Mouse (Mus musculus) stomach, postnatal 0 days (tissue): ENCODE results near the gene Grm3. TPM values are rescaled to one million over a fixed set of nuclear protein-coding genes. Genes with fewer than 3 reads are reported as not detected.

Source experiments
- ATAC-seq: fragments of 200-750 bp; cut with Nextera tagmentation; 2 replicates; pipeline ENCODE4 v1.8.0; 2017; ENCODE audit not compliant: low FRiP score, low TSS enrichment
- DNase-seq: peaks from one replicate; pipeline ENCODE4 v3.0.0-alpha.2; 2016; ENCODE audit warnings: low spot score
- H3K27ac ChIP-seq: fragments of 300-500 bp; sonication (generic); replicated peaks from 2 replicates; pipeline ENCODE4 v1.5.1; 2014; ENCODE audit warnings: mild to moderate bottlenecking, control low read depth
- H3K27me3 ChIP-seq: fragments of 300-500 bp; sonication (generic); 2 replicates; pipeline ENCODE4 v1.6.1; 2014; ENCODE audit warnings: low read length; ENCODE audit not compliant: control insufficient read depth, insufficient read depth
- H3K36me3 ChIP-seq: fragments of 300-500 bp; sonication (generic); 2 replicates; pipeline ENCODE4 v1.6.1; 2014; ENCODE audit warnings: low read length, mixed read lengths; ENCODE audit not compliant: control insufficient read depth, insufficient read depth
- H3K4me1 ChIP-seq: fragments of 300-500 bp; sonication (generic); replicated peaks from 2 replicates; pipeline ENCODE4 v1.6.1; 2014; ENCODE audit warnings: antibody characterized with exemption; ENCODE audit not compliant: control insufficient read depth, insufficient read depth
- H3K4me2 ChIP-seq: fragments of 300-500 bp; sonication (generic); replicated peaks from 2 replicates; pipeline ENCODE4 v1.6.1; 2014; ENCODE audit warnings: low read depth, mild to moderate bottlenecking, control low read depth, moderate library complexity
- H3K4me3 ChIP-seq: fragments of 300-500 bp; sonication (generic); 2 replicates; pipeline ENCODE4 v1.5.1; 2014; ENCODE audit warnings: low read depth, low read length, control low read depth
- H3K9ac ChIP-seq: fragments of 300-500 bp; sonication (generic); 2 replicates; pipeline ENCODE4 v1.6.1; 2014; ENCODE audit warnings: mild to moderate bottlenecking, low read length, control low read depth, mixed read lengths
- H3K9me3 ChIP-seq: fragments of 300-500 bp; sonication (generic); 2 replicates; pipeline ENCODE4 v1.6.1; 2016; ENCODE audit warnings: low read length; ENCODE audit not compliant: control insufficient read depth
- CTCF ChIP-seq: IDR thresholded peaks from 2 replicates; pipeline ENCODE4 v1.5.1; 2016; ENCODE audit warnings: antibody characterized with exemption, low read depth, mild to moderate bottlenecking, moderate library complexity
- EP300 ChIP-seq: optimal IDR thresholded peaks from 2 replicates; pipeline ENCODE3; 2016; ENCODE audit warnings: antibody characterized with exemption
- WGBS: fragments of 180-500 bp; shearing (Covaris S2); extraction: QIAGEN DNeasy Blood & Tissue Kit; methylation state at CpG from one replicate; pipeline ENCODE4 v1.1.7; 2014; 5-methylcytosine and 5-hydroxymethylcytosine counted together
- polyA plus RNA-seq: library from polyadenylated mRNA; unstranded; fragments of >200 nt; fragmentation: Nextera tagmentation; extraction: Ambion mirVana; gene quantifications from 2 replicates; pipeline ENCODE4 v1.2.1, GENCODE M21; 2015

Grm3 gene
- polyA plus RNA-seq, 1 experiment from 2014 or later: 0.59 TPM

GRCm38 (mm10) chr5:9690599-9691242, 34.2 kb downstream of the Grm3 start:
- no peak overlapping the region for H3K9ac ChIP-seq
- H3K4me2 ChIP-seq: no peak overlapping the region
- DNase-seq (no peak), ATAC-seq (no peak)
- no peak overlapping the region for H3K27ac ChIP-seq
- H3K27me3 ChIP-seq: no peaks in the 10 kb centered on the region
- H3K4me1 ChIP-seq: no peaks in the 10 kb centered on the region
- H3K4me3 ChIP-seq: no peak overlapping the region
- H3K9me3 ChIP-seq: no peaks in the 10 kb centered on the region
- TF ChIP-seq EP300 (no peak), CTCF (no peak)
- no peaks in the 10 kb centered on the region for H3K36me3 ChIP-seq
- 54% methylated on average over 3 of the region's 3 CpGs for WGBS

DNA sequence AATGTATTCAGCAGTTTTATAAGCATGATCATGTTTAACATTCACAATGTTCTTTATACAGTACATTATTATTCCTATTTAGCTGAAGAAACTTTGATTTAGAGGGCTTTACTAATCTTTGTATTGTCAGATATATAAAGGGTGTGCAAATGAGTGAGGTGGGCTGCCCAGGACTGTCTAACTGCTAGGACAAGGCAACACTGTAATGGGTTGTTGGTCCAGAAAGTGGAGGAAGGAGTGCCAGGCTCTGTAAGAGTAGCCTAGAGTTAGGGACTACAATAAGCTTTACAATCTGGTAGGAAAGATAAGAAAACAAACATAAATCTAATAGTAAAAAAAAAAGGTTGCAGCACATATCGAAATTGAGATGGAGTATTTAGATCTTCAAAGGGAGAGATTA, 34.8 kb downstream of the Grm3 start:
- Histone ChIP-seq H3K36me3 (no peaks in the 10 kb centered on the region), H3K4me2 (no peak overlapping the region), H3K4me1 (no peaks in the 10 kb centered on the region), H3K9ac (no peak overlapping the region), H3K9me3 (no peaks in the 10 kb centered on the region), H3K27ac (no peak overlapping the region), H3K4me3 (no peak overlapping the region), H3K27me3 (no peaks in the 10 kb centered on the region)
- ATAC-seq (no peak), DNase-seq (no peak)
- WGBS: 13% methylated on average over 1 of the region's 1 CpGs
- TF ChIP-seq CTCF (no peak), EP300 (no peak)

DNA sequence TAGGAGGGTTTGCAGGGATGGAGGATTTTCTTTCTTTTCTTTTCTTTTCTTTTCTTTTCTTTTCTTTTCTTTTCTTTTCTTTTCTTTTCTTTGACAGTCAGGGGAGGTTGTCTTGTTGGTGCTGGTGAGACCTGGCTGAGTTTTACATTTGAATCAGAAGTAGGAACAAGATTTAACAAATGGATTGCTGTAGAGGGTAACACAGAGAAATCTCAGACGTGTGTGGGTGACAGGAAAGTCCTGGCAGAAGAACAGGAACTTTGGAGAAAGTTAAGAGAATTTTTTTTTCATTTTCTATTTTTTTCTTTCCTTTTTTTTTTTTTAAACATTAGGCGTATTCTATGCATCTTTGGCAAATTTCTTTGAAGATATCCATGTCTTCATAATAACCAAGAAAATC, 41.8 kb downstream of the Grm3 start:
- no peak overlapping the region for H3K4me2 ChIP-seq
- H3K36me3 ChIP-seq: no peaks in the 10 kb centered on the region
- 47% methylated on average over 2 of the region's 2 CpGs for WGBS
- no peaks in the 10 kb centered on the region for H3K27me3 ChIP-seq
- TF ChIP-seq CTCF (no peak), EP300 (no peak)
- no peak for DNase-seq
- no peaks in the 10 kb centered on the region for H3K9me3 ChIP-seq
- ATAC-seq: no peak
- H3K4me1 ChIP-seq: no peaks in the 10 kb centered on the region
- H3K9ac ChIP-seq: no peak overlapping the region
- no peak overlapping the region for H3K27ac ChIP-seq
- H3K4me3 ChIP-seq: no peak overlapping the region

- Histone ChIP-seq H3K36me3 (no peaks in the 10 kb centered on the region), H3K27me3 (no peaks in the 10 kb centered on the region), H3K27ac (no peak overlapping the region), H3K9me3 (no peaks in the 10 kb centered on the region), H3K4me1 (no peaks in the 10 kb centered on the region), H3K4me2 (no peak overlapping the region), H3K9ac (no peak overlapping the region), H3K4me3 (no peak overlapping the region)
- TF ChIP-seq CTCF (no peak), EP300 (no peak)
- ATAC-seq (no peak), DNase-seq (no peak)
- WGBS: 66% methylated on average over 1 of the region's 1 CpGs
Observed at GRCm38 (mm10) chr5:9669002-9669401, 56.0 kb downstream of the Grm3 start.

DNA sequence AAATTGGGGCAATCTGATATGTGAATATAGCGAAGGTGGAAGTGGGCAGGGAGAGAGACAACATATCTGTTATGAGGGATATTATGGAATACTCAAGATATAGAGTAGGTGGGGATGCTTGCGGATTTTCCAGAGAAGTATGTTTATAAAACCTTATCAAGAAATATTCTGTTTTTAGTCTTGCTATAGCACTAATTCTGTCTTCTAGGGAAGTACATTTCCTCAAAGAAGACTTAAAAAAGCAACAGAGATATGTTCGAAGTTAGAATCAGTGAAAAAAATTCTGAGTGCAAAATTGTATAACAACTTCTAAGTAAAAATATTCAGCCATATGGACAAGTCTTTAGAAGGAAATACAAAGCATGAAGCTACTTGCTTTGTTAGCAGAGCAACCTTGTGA, 61.6 kb downstream of the Grm3 start:
- DNase-seq: no peak
- no peaks in the 10 kb centered on the region for H3K27me3 ChIP-seq
- H3K4me3 ChIP-seq: no peak overlapping the region
- no peaks in the 10 kb centered on the region for H3K4me1 ChIP-seq
- no peak overlapping the region for H3K4me2 ChIP-seq
- H3K36me3 ChIP-seq: no peaks in the 10 kb centered on the region
- no peak for TF ChIP-seq EP300
- no peak for TF ChIP-seq CTCF
- H3K9ac ChIP-seq: no peak overlapping the region
- H3K9me3 ChIP-seq: no peaks in the 10 kb centered on the region
- no peak overlapping the region for H3K27ac ChIP-seq
- no peak for ATAC-seq
- WGBS: 84% methylated on average over 3 of the region's 3 CpGs

GRCm38 (mm10) chr5:9661870-9662589, 62.9 kb downstream of the Grm3 start:
- Histone ChIP-seq H3K4me1 (no peaks in the 10 kb centered on the region), H3K27ac (no peak overlapping the region), H3K4me2 (no peak overlapping the region), H3K27me3 (no peaks in the 10 kb centered on the region), H3K4me3 (no peak overlapping the region), H3K9ac (no peak overlapping the region), H3K9me3 (no peaks in the 10 kb centered on the region), H3K36me3 (no peaks in the 10 kb centered on the region)
- DNase-seq: no peak
- TF ChIP-seq EP300 (no peak), CTCF (no peak)
- no peak for ATAC-seq
- WGBS: 41% methylated on average over 9 of the region's 9 CpGs
